ENCODE assay signal across 26 mouse cellular contexts in the genomic region with DNA sequence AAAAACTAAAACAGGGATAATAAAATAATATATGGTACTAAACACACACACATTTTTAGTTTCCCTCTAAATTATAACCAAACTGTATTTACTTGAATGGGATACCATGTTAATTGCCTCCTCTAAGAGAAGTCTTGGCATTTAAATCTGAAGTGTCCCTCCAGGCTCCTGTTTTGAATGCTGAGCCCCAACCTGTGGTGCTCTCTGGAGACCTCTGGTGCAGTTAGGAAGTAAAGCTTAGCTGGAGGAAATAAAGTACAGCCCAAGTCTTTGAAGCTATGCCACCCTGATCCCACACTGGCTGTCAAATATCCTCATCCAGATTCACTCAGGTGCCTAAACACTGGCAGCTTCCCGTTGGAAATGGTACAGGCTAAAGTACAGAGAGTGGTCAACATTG. TPM values are rescaled to one million over a fixed set of nuclear protein-coding genes. Genes with fewer than 3 reads are reported as not detected.
DNase-seq lines count a peak whose midpoint lies in the region; TF ChIP-seq lines count a peak whose summit lies in the region.
"Had no signal": no experiment of that assay in that cellular context is flagged by ENCODE, and none has a peak within 500 bp of the region (broad histone marks: within the 10 kb centered on the region; RNA-seq: fewer than 3 reads in every experiment).

No protein-coding gene starts in this region.

- no peak for TF ChIP-seq CTCF in spleen, adult 2 months (IDR thresholded peaks at IDR 0.05; ENCODE audit: extremely low read depth, insufficient read depth, insufficient read length, insufficient replicate concordance)

- peaks cover 15% of the 10 kb centered on the region for H3K4me1 ChIP-seq in spleen, adult 2 months (ENCODE audit: control insufficient read depth, insufficient read depth, insufficient read length)
- H3K4me1 ChIP-seq: embryonic facial prominence, embryonic 10.5 days; embryonic facial prominence, embryonic 13.5 days; forebrain, embryonic 13.5 days; heart, embryonic 10.5 days; heart, embryonic 13.5 days had no signal

- H3K4me3 ChIP-seq in spleen, adult 2 months (ENCODE audit: extremely low read depth, insufficient read depth, insufficient read length) = no peak overlapping the region
- H3K4me3 ChIP-seq: embryonic facial prominence, embryonic 10.5 days; embryonic facial prominence, embryonic 13.5 days; erythroblast, embryonic 14.5 days; forebrain, embryonic 13.5 days; heart, adult 2 months; heart, embryonic 10.5 days; heart, embryonic 13.5 days had no signal

- peak overlapping the region; percentile 74 for H3K27ac ChIP-seq in spleen, adult 2 months (ENCODE audit: insufficient read depth, low read length)
- H3K27ac ChIP-seq: embryonic facial prominence, embryonic 10.5 days; embryonic facial prominence, embryonic 13.5 days; forebrain, embryonic 13.5 days; heart, adult 2 months; heart, embryonic 10.5 days; heart, embryonic 13.5 days; hindbrain, embryonic 14.5 days; hindbrain, postnatal 0 days had no signal

- no peak for DNase-seq in spleen, adult 2 months (ENCODE audit: low read depth in 1 of 2, low spot score in 2 of 2)
- DNase-seq in spleen, postnatal 4 days (ENCODE audit: low spot score in 2 of 2) = no peak
- DNase-seq in CD4-positive helper T cell, adult 2 months (ENCODE audit: low read depth, low spot score) = peak; percentile 32
- peak; percentile 63 for DNase-seq in induced T-regulatory cell, adult 2 months (ENCODE audit: low read depth)
- DNase-seq in thymus, postnatal 25 days = peak; percentile 43
- no peak for DNase-seq in kidney, postnatal 10 days
- no peak for DNase-seq in embryo, embryonic 9.5 days (ENCODE audit: extremely low spot score)
- DNase-seq: adrenal gland, adult 2 months; adrenal gland, postnatal 14 days; cerebellum, adult 11 months; cerebellum, adult 2 months; cerebellum, adult 9-11 months; cerebellum, postnatal 25 days; gastrocnemius, postnatal 10 days; gastrocnemius, postnatal 36 days; heart, postnatal 14 days; heart, postnatal 4 days had no signal

- 24% methylated on average over 1 of the region's 1 CpGs for WGBS in spleen, adult 2 months

- H3K27me3 ChIP-seq in spleen, adult 2 months (ENCODE audit: control insufficient read depth, insufficient read depth, low read length) = no peaks in the 10 kb centered on the region
- H3K27me3 ChIP-seq: embryonic facial prominence, embryonic 13.5 days; forebrain, embryonic 13.5 days; heart, embryonic 13.5 days had no signal

- no peak for TF ChIP-seq POLR2A in spleen, adult 2 months (IDR thresholded peaks at IDR 0.05; ENCODE audit: low read depth, low read length)

- peaks cover 2% of the 10 kb centered on the region for H3K36me3 ChIP-seq in spleen, adult 2 months (ENCODE audit: control insufficient read depth, insufficient read depth, low read length)
- H3K36me3 ChIP-seq: embryonic facial prominence, embryonic 10.5 days; embryonic facial prominence, embryonic 13.5 days; heart, embryonic 10.5 days; heart, embryonic 13.5 days had no signal

RNA-seq across cellular contexts. Expression of a gene that starts 10.9 kb away (rescaled TPM):
- 24.8 and 28.0 TPM in 2 replicates for polyA plus RNA-seq in spleen, adult 2 months (2012; rRNA removed)

Comparison
In these comparisons a context has a peak if more than half of its experiments do, and no peak if none do; other contexts are left out.
1. DNase-seq: peak in CD4-positive helper T cell, adult 2 months (single experiment), induced T-regulatory cell, adult 2 months (single experiment) and thymus, postnatal 25 days (single experiment); none in spleen, adult 2 months (0 of 2), spleen, postnatal 4 days (0 of 2), kidney, postnatal 10 days (single experiment) and embryo, embryonic 9.5 days (single experiment).